Mouse (Mus musculus) lung, postnatal 4 days (tissue): Measurements from ENCODE around the gene AY358078.
"Not testable (repeated sequence)": the region's sequence is repeated elsewhere in the genome, so short reads cannot be mapped to it uniquely, and the experiment has no call there.

Experiments
- DNase-seq, 2 experiments: peaks; one replicate each; pipeline ENCODE4 v3.0.0; 2021

AY358078 gene

GRCm38 (mm10) chr14:51799746-51800145, at the start of gene AY358078:
Gene AY358078 (plus strand): TSS chr14:51800046.
- no peak for DNase-seq

GRCm38 (mm10) chr14:51755944-51756343, 43.9 kb upstream of the AY358078 start:
- no peak for DNase-seq

GRCm38 (mm10) chr14:51771378-51771777, 28.5 kb upstream of the AY358078 start:
- not testable (repeated sequence) for DNase-seq

DNA sequence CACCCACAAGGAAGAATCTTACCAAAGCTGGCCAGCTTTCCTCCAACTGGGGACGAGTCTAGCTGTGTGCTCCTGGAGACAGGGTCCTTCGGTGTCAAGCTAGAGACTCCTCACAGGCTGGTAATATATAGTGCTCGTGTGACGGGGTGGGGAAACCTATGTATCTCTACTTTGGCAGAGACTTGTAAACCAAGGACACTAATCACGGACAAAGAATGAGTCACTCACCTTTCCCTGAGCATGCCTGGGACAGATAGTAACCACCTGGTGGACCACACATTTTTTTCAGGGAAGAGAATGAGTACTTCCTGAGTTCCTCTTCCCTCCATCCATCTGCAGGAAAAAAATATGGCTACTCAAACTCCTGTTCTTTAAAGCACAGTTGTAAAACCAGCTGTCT, 26.4 kb upstream of the AY358078 start, which contains the start of gene Ang4:
Ang4 (minus strand) TSS at position 101 of the 400 bp plus-strand sequence.
- no peak for DNase-seq

- DNase-seq, result no peak
Measured at GRCm38 (mm10) chr14:51777791-51778190, 22.1 kb upstream of the AY358078 start.

DNA sequence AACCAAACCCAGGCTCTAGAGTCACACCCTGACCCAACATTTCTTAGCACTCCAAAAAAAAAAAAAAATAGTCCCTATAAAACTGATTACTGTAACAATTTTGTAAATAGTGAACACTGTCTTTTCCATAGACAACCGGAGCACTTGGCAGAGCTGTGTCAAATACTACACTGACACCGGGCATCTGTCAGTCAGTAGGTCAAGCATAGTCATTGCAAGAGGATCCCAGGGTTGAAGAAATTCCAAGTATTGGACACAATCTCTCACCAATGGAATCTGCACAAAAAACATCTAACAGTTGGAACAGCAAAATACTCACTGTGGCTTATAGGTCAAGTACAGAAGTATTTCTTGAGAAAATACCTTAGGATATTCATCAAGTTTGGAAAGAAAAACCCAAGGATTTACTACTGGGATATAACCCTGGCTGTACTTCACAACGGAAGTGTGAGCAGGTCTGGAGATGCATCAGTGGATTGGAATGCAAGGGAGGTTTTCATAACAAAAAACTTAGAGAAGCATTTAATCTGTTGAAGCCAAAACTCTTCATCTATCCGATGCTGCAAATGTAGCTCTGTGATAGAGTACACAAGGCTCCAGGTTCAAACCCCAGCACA, 20.9 kb upstream of the AY358078 start:
- DNase-seq, result no peak

DNA sequence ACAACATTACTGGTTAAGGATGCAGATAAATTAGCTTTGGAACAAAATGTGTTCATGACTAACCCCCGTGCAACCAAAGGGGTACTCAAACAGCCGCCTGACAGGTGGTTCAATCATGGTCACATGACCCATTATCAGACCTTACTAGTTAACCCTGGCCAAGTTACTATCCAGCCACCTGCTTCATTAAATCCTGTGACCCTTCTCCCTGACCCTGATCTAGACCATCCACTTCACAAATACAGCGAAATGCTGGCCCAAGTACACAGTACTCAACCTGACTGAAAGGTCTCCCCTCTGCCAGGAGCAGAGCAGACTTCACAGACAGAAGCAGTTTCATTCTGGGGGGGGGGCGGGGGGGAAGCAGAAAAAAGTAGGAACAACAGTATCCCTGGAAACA, 13.5 kb upstream of the AY358078 start:
- DNase-seq, result no peak

- no peak for DNase-seq
Measured at GRCm38 (mm10) chr14:51787061-51787460, 12.8 kb upstream of the AY358078 start.

- DNase-seq, result no peak
Measured at GRCm38 (mm10) chr14:51789196-51789595, 10.7 kb upstream of the AY358078 start.

GRCm38 (mm10) chr14:51794106-51794505, 5.7 kb upstream of the AY358078 start:
- DNase-seq, result no peak

GRCm38 (mm10) chr14:51826625-51827024, 26.8 kb downstream of the AY358078 start:
- no peak for DNase-seq

DNA sequence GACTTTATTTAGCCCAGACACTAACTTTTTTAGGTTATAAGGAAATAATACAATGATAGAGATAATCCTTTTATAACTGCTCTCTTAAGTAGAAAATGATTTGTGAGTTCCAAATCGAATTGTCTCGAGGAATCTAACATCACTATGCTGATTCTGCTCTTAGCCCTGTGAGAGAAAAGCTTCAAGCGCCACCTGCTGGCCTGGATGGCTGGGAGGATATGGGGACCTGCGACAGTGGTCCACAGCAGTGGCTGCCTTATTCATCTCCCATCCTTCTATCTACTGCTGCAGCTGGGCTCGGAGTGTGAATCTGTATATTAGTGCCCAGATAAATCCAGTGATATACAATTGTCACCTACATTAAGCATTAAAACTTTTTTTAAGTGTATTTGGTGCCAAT, 28.0 kb downstream of the AY358078 start:
- not testable (repeated sequence) for DNase-seq

DNA sequence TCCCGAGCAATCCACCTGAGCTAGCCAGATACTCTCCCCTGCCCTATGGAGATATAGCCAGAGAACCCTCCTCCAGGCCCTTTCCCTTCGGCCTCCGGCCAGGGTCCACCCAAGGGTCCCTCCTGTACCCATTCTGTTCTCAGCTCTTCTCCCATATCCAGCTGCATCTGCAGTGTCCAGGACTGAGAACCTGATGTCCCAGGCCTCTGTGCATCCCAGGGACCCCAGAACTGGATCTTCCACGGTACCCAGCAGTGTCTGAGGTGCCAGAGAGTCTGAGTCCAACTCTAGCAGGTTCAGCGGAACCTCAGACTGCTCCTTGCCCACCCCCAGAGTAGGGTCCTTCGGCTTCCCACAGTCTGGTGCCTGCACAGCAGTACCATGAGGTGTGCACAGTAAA, 29.3 kb downstream of the AY358078 start:
- no peak for DNase-seq

- not testable (repeated sequence) for DNase-seq
Measured at GRCm38 (mm10) chr14:51838480-51838879, 38.6 kb downstream of the AY358078 start.

- no peak for DNase-seq
Measured at GRCm38 (mm10) chr14:51842250-51842649, 42.4 kb downstream of the AY358078 start.

DNA sequence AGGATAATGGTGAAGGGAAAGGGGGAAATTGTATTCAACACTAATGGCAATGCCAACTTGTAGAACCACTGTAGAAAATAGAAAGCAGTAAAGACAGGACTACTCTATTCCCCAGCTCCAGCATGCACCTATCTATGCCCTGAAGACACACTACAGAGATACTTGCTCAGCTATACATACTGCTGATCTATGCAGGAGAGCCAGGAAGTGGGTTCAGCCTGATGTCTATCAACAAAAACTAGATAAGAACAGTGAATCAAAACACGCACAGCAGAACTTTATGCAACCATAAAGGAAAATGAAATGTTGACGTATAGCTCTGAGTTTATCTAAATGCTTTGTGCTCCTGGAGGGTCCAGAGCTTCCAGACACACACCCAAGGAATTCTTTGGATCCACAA, 42.9 kb downstream of the AY358078 start:
- no peak for DNase-seq

GRCm38 (mm10) chr14:51843882-51844281, 44.0 kb downstream of the AY358078 start:
- no peak for DNase-seq

DNA sequence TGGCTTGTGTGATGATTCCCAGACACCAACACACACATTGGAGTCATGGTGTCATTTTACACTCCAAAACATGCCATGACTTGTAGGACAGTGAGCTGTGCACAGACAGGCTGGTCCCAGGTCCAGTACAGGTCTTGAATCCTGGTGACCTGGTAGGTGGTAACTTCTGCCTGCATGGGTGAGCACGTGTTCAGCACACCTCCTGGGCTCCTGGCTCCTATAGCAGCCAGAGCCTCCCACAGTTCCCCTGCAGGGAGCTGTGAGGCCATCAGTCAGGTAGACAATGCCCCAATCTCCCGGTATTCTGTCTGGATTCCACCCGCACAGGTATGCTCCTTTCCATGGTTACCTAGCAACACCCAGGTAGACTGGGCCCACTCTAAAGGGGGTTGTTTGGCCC, 46.7 kb downstream of the AY358078 start:
- DNase-seq, result no peak

DNA sequence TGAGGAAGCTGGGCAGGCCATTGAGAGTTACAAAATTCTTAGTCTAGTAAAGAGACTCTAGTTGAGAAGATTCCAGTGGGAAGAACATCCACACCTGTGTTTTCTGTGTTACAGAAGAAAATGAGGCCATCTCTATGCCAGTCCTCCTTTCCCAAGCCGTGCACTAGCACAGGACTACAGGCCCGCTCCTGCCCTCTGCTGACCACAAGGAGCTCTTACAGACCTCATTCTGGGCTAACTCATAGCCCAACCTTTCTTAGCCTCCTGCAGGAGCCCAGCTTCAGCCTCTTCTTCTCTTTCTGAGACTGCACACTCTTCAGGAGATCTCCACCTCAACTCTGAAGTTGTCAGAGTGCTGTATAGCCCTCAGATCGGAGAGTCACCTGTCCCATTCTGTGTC, 51.2 kb downstream of the AY358078 start:
- DNase-seq, result not testable (repeated sequence)

DNA sequence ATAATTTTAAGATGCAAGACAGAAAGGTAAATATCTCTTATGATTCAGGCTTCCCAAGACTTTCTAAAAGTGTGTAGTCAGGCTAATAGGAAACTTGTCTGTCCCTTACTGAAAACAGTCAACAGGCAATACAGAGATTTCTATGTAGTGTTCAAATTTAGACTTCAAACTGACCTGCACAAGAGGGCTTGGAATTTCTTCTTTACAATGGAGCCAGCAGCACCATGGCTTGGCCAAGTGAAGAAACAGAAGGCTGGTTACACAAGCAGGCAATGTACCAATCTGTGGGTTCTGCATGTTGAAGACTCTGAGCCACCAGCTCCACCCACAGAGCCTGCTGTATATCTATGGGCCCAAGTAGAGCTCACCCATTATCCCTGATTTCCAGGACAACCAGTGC, 53.6 kb downstream of the AY358078 start, which contains the start of gene Ear6:
Ear6 (plus strand) TSS at position 301 of the 400 bp plus-strand sequence.
- no peak for DNase-seq

- DNase-seq, result not testable (repeated sequence)
Measured at GRCm38 (mm10) chr14:51855280-51855679, 55.4 kb downstream of the AY358078 start.

GRCm38 (mm10) chr14:51863603-51864002, 63.8 kb downstream of the AY358078 start:
- DNase-seq, result not testable (repeated sequence)

DNA sequence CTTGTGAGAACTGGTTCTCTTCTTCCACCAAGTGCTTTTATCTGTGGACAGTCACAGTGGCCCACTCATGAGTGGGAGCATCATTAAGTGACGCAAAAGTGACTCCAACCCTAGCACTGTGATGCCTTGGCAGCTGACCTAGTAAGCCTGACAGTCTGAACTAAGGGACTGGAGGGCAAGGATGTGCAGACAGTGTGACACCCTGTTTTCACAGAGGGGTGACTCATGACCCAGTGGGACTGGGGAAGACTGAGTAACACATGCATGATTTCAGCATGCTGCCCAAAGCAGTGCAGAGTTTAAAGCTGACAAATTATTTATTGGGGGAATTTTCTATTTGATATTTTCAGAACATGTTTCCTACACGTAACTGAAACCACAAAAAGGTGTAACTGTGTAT, 70.9 kb downstream of the AY358078 start:
- DNase-seq, result no peak

- no peak for DNase-seq
Measured at GRCm38 (mm10) chr14:51871741-51872140, 71.9 kb downstream of the AY358078 start.
